Mouse (Mus musculus) megakaryocyte progenitor cell, adult 5-6 weeks (primary cell): ENCODE measurements at regions not wholly inside any gene's neighbourhood (a gene's known extent, or its start where the extent isn't known, plus 50 kb on each side); places are given as distances from the start of the nearest gene placed in this dataset.
A peak's percentile ranks its signal among the peaks of the same experiment; 100 is the strongest.

ENCODE experiments used
- ATAC-seq: replicated peaks from 2 replicates; pipeline ENCODE4 v1.8.0; 2016; ENCODE audit warnings: mild to moderate bottlenecking, moderate TSS enrichment, inconsistent platforms; ENCODE audit not compliant: poor library complexity

DNA sequence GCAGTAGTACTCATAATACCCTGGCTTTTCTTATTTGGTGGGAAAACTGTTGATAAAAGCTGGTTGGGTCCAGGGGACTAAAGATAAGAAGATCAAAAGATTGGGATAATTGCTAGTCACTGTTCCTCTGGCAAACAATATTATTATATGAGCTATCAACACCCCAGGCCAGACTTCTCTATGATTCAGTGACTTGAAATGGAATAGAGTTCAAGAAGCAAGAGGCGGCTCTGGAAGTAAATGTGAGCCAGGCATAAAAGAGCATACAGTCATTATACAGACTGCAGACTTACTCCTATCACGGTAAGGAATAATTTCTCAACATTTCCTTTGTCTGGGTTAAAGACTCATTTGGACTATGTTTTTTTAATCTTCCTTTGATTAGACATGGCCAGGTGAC is 278.5 kb upstream of the Acvr2a start:
- no peak for ATAC-seq

GRCm38 (mm10) chr2:48536930-48537329 is 277.0 kb upstream of the Acvr2a start:
- peak; percentile 95 for ATAC-seq

DNA sequence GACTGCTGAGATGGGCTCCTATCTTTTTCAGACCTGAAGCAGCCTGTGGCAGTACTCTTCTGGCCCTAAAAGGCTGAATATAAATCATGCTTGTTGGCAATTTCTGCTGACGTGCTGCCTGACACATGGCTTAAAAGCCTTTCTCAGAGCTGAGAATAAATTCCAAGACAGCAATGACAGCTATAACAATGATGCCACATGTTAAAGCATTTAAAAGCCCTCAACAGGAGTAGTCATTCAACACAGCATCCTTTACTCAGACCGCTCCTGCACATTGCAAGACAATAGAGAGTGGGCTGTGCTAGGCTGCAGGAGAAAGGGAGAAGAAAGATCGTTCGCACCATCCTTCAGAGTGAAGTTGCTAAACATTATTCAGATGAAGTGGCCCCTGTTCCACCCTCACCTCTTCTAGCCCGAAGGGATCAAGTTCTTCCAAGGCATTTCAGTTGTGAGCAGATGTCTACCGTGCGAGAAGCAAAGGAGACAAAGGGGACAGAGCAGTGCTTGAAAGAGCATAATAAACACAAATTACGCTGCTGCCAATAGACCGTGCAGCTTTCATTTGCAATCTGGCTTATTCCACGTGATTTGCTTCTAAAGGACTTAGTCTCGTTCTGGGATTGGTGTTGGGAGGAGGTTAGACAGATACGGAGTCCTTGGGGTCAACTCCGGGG is 275.1 kb upstream of the Acvr2a start:
- no peak for ATAC-seq

DNA sequence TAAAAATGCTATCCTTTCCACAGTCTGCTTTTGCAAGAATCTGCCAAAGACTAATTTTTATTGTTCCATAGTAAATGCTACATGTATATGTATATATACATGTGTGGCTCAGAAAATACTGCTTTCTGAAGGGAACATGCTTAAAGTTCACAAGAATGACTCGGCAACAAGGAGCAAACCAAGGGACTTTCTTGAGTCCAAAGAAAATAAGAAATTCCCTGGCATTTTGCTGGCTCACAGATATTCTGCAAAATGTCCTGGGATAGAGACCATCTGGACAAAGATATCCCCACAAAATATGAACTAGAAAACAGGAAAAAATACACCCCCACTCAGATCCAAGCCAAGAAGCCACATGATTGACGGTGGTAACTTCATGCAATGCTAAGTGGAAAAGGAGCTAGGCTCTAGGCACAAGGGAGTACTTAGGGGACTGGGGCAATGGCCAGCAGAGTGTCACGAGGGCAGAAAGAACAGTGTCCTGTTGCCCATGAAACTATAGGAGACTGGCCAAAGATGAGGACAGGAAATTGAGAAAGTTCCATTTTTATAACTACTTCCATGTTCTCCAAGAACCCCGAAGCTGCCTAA is 274.3 kb upstream of the Acvr2a start:
- ATAC-seq = no peak

DNA sequence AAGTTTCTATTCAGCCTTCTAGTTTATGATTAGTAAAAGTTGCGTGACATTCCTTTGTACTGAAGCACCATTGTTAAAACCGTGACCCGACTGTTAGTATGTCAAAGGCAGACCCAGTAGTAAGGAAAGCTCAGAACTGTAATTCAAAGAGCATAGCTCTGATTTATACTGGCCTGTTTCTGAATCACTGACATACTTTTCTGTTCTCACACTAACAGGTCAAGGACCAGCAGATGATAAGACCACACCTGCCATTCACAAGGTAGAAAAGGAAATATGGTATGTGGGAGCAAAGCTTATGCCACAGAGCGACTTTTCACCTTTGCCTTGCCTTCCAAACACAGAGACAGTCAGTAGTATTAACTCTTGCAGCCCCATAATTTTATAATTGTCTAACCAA is 269.5 kb upstream of the Acvr2a start:
- ATAC-seq = no peak

DNA sequence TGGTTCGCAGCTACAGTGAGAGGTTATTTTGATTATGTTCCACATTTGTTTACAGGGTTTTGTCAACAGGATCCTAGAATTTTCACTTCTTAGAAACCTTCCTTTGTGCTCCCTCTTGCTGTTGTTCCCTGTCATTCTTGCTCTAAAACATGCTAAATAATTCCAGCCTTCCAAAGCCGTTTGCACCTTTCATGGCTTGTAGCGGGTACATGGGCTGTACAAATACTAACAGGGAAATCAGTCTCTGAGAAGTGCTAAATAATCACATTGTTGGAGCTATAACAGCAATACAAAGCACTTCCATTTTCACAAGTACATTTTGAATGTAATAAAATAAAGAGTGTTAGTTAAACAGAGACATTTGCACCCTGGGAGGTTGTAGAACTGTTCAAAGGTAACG is 268.8 kb upstream of the Acvr2a start:
- no peak for ATAC-seq

DNA sequence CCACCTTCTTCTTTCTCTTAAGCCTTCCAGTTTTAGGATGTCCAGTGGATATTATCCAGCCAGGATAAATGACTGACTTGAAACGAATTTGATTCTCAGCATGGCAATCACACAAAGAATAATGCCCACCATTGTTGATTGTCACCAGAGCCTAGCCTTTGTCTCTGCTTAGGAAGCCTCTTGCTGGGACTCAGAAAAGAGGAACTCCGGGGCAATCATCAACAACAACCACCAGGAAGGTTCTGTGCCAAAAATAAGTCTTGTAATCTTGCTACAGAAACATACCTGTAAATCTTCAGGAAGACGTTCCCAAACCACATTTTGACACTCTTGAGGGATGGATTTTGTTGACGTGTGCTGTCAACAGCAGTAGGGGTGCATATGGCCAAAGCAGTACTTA is 268.2 kb upstream of the Acvr2a start:
- peak; percentile 77 for ATAC-seq

DNA sequence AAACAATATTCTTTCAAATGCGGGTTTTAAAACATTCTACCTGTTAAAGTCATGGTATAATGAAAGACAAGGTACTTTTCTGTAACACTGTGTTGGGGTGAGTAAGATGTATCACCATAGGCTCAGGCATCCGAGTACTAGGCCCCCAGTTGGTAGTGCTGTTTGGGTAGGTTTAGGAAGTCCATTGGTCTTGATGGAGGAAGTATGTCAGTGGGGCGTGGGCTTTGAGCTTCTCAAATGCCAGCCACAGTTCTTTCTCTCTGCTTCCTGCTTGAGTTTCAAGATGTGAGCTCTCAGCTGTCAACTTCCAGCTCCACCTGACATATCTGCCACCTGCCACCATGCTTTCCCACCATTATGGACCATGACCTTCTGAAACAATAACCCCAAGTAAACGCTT is 267.7 kb upstream of the Acvr2a start:
- peak; percentile 61 for ATAC-seq

DNA sequence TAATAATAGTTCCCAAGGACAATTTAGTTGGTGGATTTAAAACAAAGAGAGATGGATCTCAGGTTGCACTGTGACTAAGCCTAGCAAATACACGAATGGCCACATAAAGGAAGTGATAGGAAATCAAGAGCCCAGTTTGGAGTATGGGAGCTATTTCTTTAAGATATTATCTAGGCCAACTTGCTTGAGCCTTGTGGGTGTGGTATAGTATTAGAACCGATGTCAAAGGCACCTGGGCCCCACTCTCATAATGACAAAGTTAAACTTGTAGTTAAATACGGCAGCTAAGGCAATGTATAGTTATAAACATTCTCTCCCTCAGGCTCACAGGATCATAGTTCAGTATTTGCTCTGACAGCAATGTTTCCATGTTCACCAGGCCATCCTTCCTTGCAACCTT is 257.3 kb upstream of the Acvr2a start:
- ATAC-seq = no peak

- ATAC-seq = no peak
Measured at GRCm38 (mm10) chr2:48557123-48557522, 256.8 kb upstream of the Acvr2a start.

DNA sequence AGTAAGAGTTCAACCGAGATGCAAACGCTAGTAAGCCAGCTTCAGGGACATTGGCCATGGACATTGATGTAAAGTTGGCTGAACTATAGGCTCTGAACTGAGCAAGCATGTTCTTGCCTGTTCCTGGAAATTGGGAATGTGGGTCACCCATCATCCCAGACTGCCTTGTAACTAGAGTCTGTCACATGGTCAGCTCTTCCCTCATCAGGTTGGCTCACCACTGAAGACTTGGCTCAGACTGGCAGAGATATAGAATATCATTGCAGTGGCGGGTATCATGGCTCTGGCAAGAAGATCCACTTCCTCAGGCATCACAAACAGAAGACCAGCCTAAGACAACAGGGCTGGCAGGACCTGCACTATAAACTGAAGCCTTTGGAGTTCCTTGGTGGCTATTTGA is 255.3 kb upstream of the Acvr2a start:
- ATAC-seq = no peak

- ATAC-seq = no peak
Measured at GRCm38 (mm10) chr2:48563636-48564035, 250.3 kb upstream of the Acvr2a start.

- no peak for ATAC-seq
Measured at GRCm38 (mm10) chr2:48564170-48564569, 249.7 kb upstream of the Acvr2a start.

GRCm38 (mm10) chr2:48567871-48568270 is 246.0 kb upstream of the Acvr2a start:
- ATAC-seq = no peak

DNA sequence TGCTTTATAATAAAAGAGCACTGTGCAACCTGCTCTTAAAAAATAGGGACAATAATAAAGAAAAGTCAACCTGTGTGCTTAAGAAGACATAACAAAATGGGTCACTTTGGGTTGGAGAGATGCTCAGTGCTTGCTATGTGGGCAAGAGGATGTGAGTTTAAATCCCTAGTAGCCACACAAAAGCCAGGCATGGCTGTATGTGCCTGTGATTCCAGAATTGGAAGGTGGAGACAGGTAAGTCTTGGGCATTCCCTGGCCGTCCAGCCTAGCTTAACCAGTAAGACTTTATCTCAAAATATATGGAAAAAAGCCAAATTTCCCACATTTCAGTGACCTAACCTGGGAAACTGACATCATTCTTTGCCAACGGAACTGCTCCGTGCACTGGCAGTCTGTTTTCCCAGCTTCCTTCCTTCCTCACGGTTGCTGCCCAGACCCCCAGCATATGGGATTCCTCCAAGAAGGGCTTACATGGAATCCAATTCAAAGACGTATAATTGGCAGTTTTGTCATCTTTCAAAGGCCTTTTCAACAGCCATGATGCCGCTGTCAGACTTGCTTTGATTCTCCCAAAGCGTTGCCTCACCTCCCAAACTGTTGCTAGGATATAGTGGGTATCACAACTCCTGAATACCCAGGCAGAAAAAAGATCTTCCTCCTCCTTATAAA is 227.6 kb upstream of the Acvr2a start:
- ATAC-seq = no peak

GRCm38 (mm10) chr2:48586831-48587169 is 227.1 kb upstream of the Acvr2a start:
- ATAC-seq = no peak

DNA sequence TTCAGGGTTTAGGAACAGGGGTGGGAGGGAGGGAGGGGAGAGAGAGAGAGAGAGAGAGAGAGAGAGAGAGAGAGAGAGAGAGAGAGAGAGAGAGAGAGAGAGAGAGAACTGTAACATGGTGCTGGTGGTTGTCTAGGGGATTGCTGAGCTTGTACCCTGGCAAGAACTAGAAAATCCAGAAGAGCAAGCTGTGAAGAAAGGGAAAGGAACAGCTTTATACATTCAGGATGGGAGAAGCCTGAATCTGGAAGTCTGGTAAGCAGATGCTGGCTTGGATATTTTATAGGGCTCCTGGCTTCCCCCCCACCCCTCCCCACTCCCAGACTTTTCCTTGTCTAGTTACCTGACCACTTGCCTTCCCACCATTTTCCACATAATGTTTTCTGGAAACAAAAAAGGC is 224.2 kb upstream of the Acvr2a start:
- no peak for ATAC-seq

DNA sequence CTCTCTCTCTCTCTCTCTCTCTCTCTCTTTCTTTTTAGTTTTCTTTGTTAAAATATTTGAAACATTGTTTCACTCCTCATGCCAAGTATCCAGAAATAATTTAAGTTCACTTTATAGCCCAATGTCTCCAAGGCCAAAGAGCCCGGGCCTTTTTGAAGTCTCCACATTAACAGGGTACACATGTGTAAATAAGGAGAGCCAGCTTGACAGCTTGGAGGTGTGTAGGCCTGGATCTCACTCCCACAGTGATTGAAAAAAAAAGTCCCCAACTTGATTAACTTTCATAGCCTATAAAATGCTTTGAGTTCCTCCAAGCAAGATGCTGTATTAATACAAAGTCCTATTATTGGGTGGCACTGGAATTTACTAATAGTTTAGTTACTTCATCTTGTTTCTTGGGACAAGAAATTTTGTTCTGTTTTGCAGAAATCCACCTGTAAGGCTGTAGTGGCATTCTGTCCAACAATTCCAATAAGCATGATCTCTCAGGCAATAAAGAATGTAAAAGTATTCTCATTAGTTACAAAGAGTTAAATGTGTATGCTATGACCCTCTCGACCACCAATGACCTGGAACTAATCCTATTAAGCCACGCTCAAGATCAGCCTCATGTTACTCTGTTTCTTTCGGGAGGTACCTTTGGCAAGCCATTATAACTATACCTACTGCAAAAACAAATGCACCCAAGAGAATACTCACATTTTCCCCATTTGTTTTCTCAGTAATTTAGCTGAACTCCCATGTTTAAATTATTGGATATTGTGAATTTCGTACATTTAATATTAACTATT is 215.9 kb upstream of the Acvr2a start:
- no peak for ATAC-seq

DNA sequence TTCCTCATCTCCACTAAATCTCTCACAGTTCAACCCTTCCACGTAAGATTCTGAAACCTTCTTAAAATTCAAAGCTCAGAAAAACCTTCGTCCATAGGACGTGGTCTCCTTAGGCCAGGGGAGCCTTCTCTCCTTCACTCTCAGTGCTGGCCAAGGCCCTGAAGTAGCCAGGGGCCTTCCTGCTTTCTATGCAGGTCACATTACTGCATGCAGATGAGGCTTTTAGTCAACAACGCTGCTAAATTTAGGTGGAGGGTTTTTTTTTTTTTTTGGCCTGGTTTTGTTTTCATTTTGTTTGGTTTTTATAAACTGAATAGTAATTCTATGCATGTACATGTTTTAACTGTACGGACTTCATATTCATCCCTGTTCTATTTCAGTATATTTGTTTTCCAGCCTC is 214.5 kb upstream of the Acvr2a start:
- ATAC-seq = no peak

DNA sequence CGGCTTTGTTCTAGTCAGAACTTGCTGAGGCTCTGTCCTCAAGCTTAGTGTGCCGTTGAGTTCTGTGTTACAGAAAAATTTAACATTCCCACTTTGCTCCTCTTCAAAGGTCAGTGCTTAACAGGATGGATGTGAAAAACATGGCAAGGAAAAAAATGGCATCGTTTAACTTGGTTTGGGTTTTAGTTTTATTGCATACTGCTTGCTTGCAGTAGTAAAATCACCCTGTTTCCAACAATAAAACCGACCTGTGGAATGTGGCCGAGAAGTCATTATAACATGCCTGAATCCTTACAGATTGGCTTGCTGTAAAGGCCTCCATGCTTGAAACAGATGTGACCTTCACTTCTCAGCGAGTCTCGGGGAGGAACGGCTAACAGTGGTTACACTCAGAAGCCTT is 212.1 kb upstream of the Acvr2a start:
- ATAC-seq = no peak

GRCm38 (mm10) chr2:48609466-48609865 is 204.4 kb upstream of the Acvr2a start:
- ATAC-seq = no peak

DNA sequence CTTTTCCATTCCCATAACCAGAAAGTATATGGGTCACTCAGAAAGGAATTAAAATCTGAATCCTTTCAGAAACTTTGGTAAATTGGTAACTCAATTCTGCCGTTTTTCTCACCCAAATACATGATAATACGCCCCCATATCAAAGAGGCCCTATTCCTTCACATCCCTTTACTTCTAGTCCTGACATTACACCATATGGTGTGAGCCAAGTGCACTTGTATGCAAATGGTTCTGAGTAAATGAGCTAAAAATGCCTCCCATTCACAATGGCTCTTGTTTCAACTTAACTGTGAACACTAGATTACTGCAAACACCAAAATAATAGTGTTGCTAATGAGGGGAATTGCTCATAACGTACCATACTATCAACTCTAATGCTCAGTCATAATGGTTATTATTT is 201.7 kb upstream of the Acvr2a start:
- ATAC-seq = no peak
